Mouse (Mus musculus) myocyte (in vitro differentiated cells): ENCODE measurements around the gene Olfr467.

Source experiments
- CEBPB ChIP-seq: IDR thresholded peaks from 2 replicates; pipeline ENCODE4 v1.6.1; 2011; ENCODE audit warnings: mild to moderate bottlenecking, moderate library complexity; ENCODE audit not compliant: poor library complexity, insufficient read depth, severe bottlenecking
- E2F4 ChIP-seq: IDR thresholded peaks from one replicate; pipeline ENCODE4 v1.6.1; 2011; ENCODE audit warnings: mild to moderate bottlenecking, control low read depth, moderate library complexity; ENCODE audit not compliant: insufficient read depth
- MAX ChIP-seq: IDR thresholded peaks from one replicate; pipeline ENCODE4 v1.6.1; 2011; ENCODE audit warnings: low read depth, mild to moderate bottlenecking, control low read depth
- MYOD1 ChIP-seq, 3 experiments: IDR thresholded peaks; one replicate each; pipeline ENCODE4 v1.6.1; 2011; ENCODE audit warnings: control low read depth in 2 of 3, low read depth in 2 of 3, mild to moderate bottlenecking in 2 of 3, moderate library complexity in 1 of 3; ENCODE audit not compliant: insufficient read length in 2 of 3, control insufficient read depth in 1 of 3
- MYOG ChIP-seq, 3 experiments: IDR thresholded peaks; one replicate each; pipeline ENCODE4 v1.6.1; 2011; ENCODE audit warnings: control low read depth in 2 of 3, low read depth in 2 of 3, mild to moderate bottlenecking in 2 of 3; ENCODE audit not compliant: insufficient read length in 2 of 3, control insufficient read depth in 1 of 3, insufficient read depth in 1 of 3
- POLR2A ChIP-seq: IDR thresholded peaks from one replicate; pipeline ENCODE4 v1.6.1; 2011; ENCODE audit warnings: low read depth, mild to moderate bottlenecking, control low read depth, moderate library complexity; ENCODE audit not compliant: insufficient read length
- POLR2AphosphoS2 ChIP-seq: IDR thresholded peaks from one replicate; pipeline ENCODE4 v1.6.1; 2011; ENCODE audit warnings: low read depth, control low read depth; ENCODE audit not compliant: insufficient read length
- REST ChIP-seq: IDR thresholded peaks from one replicate; pipeline ENCODE4 v1.6.1; 2011; ENCODE audit warnings: mild to moderate bottlenecking, control low read depth, moderate library complexity; ENCODE audit not compliant: insufficient read depth, insufficient read length
- SRF ChIP-seq: IDR thresholded peaks from one replicate; pipeline ENCODE4 v1.6.1; 2011; ENCODE audit warnings: low read depth; ENCODE audit not compliant: control insufficient read depth, insufficient read length
- TCF12 ChIP-seq: IDR thresholded peaks from one replicate; pipeline ENCODE4 v1.6.1; 2011; ENCODE audit warnings: mild to moderate bottlenecking, control low read depth; ENCODE audit not compliant: poor library complexity, insufficient read depth, severe bottlenecking
- TCF3 ChIP-seq: IDR thresholded peaks from one replicate; pipeline ENCODE4 v1.6.1; 2011; ENCODE audit warnings: low read depth, control low read depth; ENCODE audit not compliant: insufficient read length
- USF1 ChIP-seq: IDR thresholded peaks from one replicate; pipeline ENCODE4 v1.6.1; 2011; ENCODE audit warnings: low read depth, mild to moderate bottlenecking, control low read depth, moderate library complexity

- TF ChIP-seq MYOG (IDR thresholded peaks at IDR 0.05; ENCODE audit: control insufficient read depth in 1 of 3, insufficient read depth in 1 of 3, insufficient read length in 2 of 3, low read depth in 2 of 3) (no peak), POLR2A (no peak), USF1 (no peak), E2F4 (no peak), TCF12 (no peak), MAX (no peak), REST (no peak), CEBPB (no peak), TCF3 (no peak), SRF (no peak), POLR2AphosphoS2 (no peak), MYOD1 (IDR thresholded peaks at IDR 0.05; ENCODE audit: control insufficient read depth in 1 of 3, insufficient read length in 2 of 3, low read depth in 2 of 3) (no peak)
These were observed 9.9 kb upstream of the Olfr467 start for GRCm38 (mm10) chr7:107802138-107802537.
